Comparison of ENCODE assay signal across 9 mouse cellular contexts in the genomic region with DNA sequence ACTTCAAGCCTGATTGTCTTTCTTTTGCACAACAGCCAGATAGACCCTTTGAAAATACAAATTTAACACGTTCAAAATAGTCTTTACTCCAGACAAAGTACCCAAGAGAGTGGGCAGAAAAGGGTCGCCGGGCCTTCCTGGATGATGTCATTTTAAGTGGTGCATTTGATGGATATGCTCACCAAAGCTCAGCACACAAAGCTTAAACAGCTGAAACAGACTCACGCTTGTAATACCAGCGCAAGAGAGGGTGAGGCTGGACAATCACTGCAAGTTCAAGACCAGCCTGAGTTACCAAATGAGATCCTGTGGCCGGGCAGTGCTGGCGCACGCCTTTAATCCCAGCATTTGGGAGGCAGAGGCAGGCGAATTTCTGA. TPM values are rescaled to one million over a fixed set of nuclear protein-coding genes. Genes with fewer than 3 reads are reported as not detected.
A peak's percentile ranks its signal among the peaks of the same experiment; 100 is the strongest.
DNase-seq lines count a peak whose midpoint lies in the region; ATAC-seq and TF ChIP-seq lines count a peak whose summit lies in the region.
"Had no signal": no experiment of that assay in that cellular context is flagged by ENCODE, and none has a peak within 500 bp of the region (broad histone marks: within the 10 kb centered on the region; RNA-seq: fewer than 3 reads in every experiment).

No protein-coding gene starts in this region.

- H3K4me2 ChIP-seq in forebrain, postnatal 0 days (ENCODE audit: low read depth): peak overlapping the region; percentile 84
- H3K4me2 ChIP-seq in liver, embryonic 12.5 days: peak overlapping the region; percentile 99
- peak overlapping the region; percentile 95 for H3K4me2 ChIP-seq in stomach, embryonic 16.5 days (ENCODE audit: low read depth, low read length)

- H3K36me3 ChIP-seq in megakaryocyte, embryonic 14.5 days (replicated peaks; ENCODE audit: low read length): peaks cover 31% of the 10 kb centered on the region
- peaks cover 8% of the 10 kb centered on the region for H3K36me3 ChIP-seq in forebrain, postnatal 0 days (ENCODE audit: insufficient read depth)
- H3K36me3 ChIP-seq in liver, embryonic 12.5 days: peaks cover 26% of the 10 kb centered on the region
- no peaks in the 10 kb centered on the region for H3K36me3 ChIP-seq in stomach, embryonic 16.5 days (ENCODE audit: control insufficient read depth, insufficient read depth, low read length)

- TF ChIP-seq CTCF in forebrain, postnatal 0 days (IDR thresholded peaks at IDR 0.05; ENCODE audit: low read depth): no peak

- H3K27ac ChIP-seq in forebrain, postnatal 0 days (ENCODE audit: low read depth, low read length): peak overlapping the region; percentile 87
- no peak overlapping the region for H3K27ac ChIP-seq in liver, embryonic 12.5 days
- H3K27ac ChIP-seq in stomach, embryonic 16.5 days (ENCODE audit: low read length): peak overlapping the region; percentile 1; the same call in 1 of the 2 replicates

- H3K27me3 ChIP-seq in megakaryocyte, embryonic 14.5 days (replicated peaks): no peaks in the 10 kb centered on the region
- no peaks in the 10 kb centered on the region for H3K27me3 ChIP-seq in forebrain, postnatal 0 days (ENCODE audit: insufficient read depth, low read length)
- H3K27me3 ChIP-seq in liver, embryonic 12.5 days (replicated peaks): no peaks in the 10 kb centered on the region
- no peaks in the 10 kb centered on the region for H3K27me3 ChIP-seq in stomach, embryonic 16.5 days (ENCODE audit: control insufficient read depth, insufficient read depth, low read length)

- peaks cover 73% of the 10 kb centered on the region for H3K4me1 ChIP-seq in megakaryocyte, embryonic 14.5 days
- H3K4me1 ChIP-seq in forebrain, postnatal 0 days (ENCODE audit: insufficient read depth): peaks cover 18% of the 10 kb centered on the region
- peaks cover 46% of the 10 kb centered on the region for H3K4me1 ChIP-seq in liver, embryonic 12.5 days
- H3K4me1 ChIP-seq in stomach, embryonic 16.5 days (ENCODE audit: control insufficient read depth, insufficient read depth, low read length): peaks cover 13% of the 10 kb centered on the region

- 0 out of 2 replicates have a peak overlapping the region, but pooled peaks have one; percentile 19 for H3K9ac ChIP-seq in forebrain, postnatal 0 days
- H3K9ac ChIP-seq in liver, embryonic 12.5 days: no peak overlapping the region
- no peak overlapping the region for H3K9ac ChIP-seq in stomach, embryonic 16.5 days (ENCODE audit: low read length)

- ATAC-seq in megakaryocyte, adult 5-6 weeks (ENCODE audit: poor library complexity, severe bottlenecking): no peak
- peak; percentile 59; the same call in 1 of the 2 replicates for ATAC-seq in forebrain, postnatal 0 days
- no peak for ATAC-seq in liver, embryonic 12.5 days
- peak; percentile 6; the same call in 1 of the 2 replicates for ATAC-seq in stomach, embryonic 16.5 days (ENCODE audit: insufficient read depth, low FRiP score)

- no peaks in the 10 kb centered on the region for H3K9me3 ChIP-seq in megakaryocyte, embryonic 14.5 days
- H3K9me3 ChIP-seq in forebrain, postnatal 0 days (ENCODE audit: low read length): no peaks in the 10 kb centered on the region
- no peaks in the 10 kb centered on the region for H3K9me3 ChIP-seq in liver, embryonic 12.5 days (replicated peaks)
- no peaks in the 10 kb centered on the region for H3K9me3 ChIP-seq in stomach, embryonic 16.5 days (replicated peaks; ENCODE audit: control insufficient read depth, low read length)

- no peak for DNase-seq in forebrain, postnatal 0 days
- no peak for DNase-seq in adrenal gland, adult 2 months
- DNase-seq in adrenal gland, postnatal 14 days: no peak

- WGBS in forebrain, postnatal 0 days: 18% methylated on average over 9 of the region's 9 CpGs
- WGBS in liver, embryonic 12.5 days (ENCODE audit: insufficient replicate concordance): 39% methylated on average over 9 of the region's 9 CpGs
- WGBS in stomach, embryonic 16.5 days: 34% methylated on average over 9 of the region's 9 CpGs

- H3K4me3 ChIP-seq in megakaryocyte, embryonic 14.5 days (replicated peaks): peak overlapping the region; percentile 91
- H3K4me3 ChIP-seq in forebrain, postnatal 0 days (ENCODE audit: low read depth, low read length): peak overlapping the region; percentile 70
- H3K4me3 ChIP-seq in liver, embryonic 12.5 days: no peak overlapping the region
- H3K4me3 ChIP-seq in stomach, embryonic 16.5 days (replicated peaks; ENCODE audit: low read length): peak overlapping the region; percentile 77; the same call in 1 of the 2 replicates

RNA-seq across cellular contexts. Expression of a gene that starts 0.4 kb away (rescaled TPM):
- polyA plus RNA-seq in megakaryocyte, embryonic 14.5 days (2012; ENCODE audit: insufficient read depth, low replicate concordance): 38.3 and 52.6 TPM in 2 replicates
- total RNA-seq in megakaryocyte, adult 5-6 weeks (2015): 2.7 and 3.9 TPM in 2 replicates
- 5.5 and 7.8 TPM in 2 replicates for total RNA-seq in megakaryocyte, adult 5-6 weeks (2017)
- total RNA-seq in forebrain, postnatal 0 days (2014; rRNA removed): 52.8 and 62.5 TPM in 2 replicates
- 105 and 113 TPM in 2 replicates for polyA plus RNA-seq in forebrain, postnatal 0 days (2015; fragmentation: Nextera tagmentation; extraction: Ambion mirVana)
- polyA plus RNA-seq in liver, embryonic 12.5 days (2016; fragmentation: Nextera tagmentation; extraction: Ambion mirVana): 87.2 and 96.3 TPM in 2 replicates
- polyA plus RNA-seq in stomach, embryonic 16.5 days (2015; fragmentation: Nextera tagmentation; extraction: Ambion mirVana): 58.6 and 70.1 TPM in 2 replicates
- 10 to 100 TPM; 15.6 to 34.4 TPM for total RNA-seq in adrenal gland, adult 2 months (2021)
- polyA plus RNA-seq in adrenal gland, adult 2 months (2012; rRNA removed): 16.7 and 17.5 TPM in 2 replicates
- 18.7 and 23.0 TPM in 2 replicates for total RNA-seq in adrenal gland, postnatal 14 days (2021)

RNA-seq across cellular contexts. Expression of a gene that starts 10.1 kb away (rescaled TPM):
- polyA plus RNA-seq in megakaryocyte, embryonic 14.5 days (2012; ENCODE audit: insufficient read depth, low replicate concordance): not detected in 2 replicates
- not detected in 2 replicates for total RNA-seq in megakaryocyte, adult 5-6 weeks (2015)
- not detected in 2 replicates for total RNA-seq in megakaryocyte, adult 5-6 weeks (2017)
- total RNA-seq in forebrain, postnatal 0 days (2014; rRNA removed): 88.9 and 118 TPM in 2 replicates
- 178 and 273 TPM in 2 replicates for polyA plus RNA-seq in forebrain, postnatal 0 days (2015; fragmentation: Nextera tagmentation; extraction: Ambion mirVana)
- 1.8 and 2.5 TPM in 2 replicates for polyA plus RNA-seq in liver, embryonic 12.5 days (2016; fragmentation: Nextera tagmentation; extraction: Ambion mirVana)
- polyA plus RNA-seq in stomach, embryonic 16.5 days (2015; fragmentation: Nextera tagmentation; extraction: Ambion mirVana): 17.1 and 18.2 TPM in 2 replicates
- total RNA-seq in adrenal gland, adult 2 months (2021): 10 to 100 TPM; 10.1 to 19.5 TPM
- 33.6 and 50.1 TPM in 2 replicates for polyA plus RNA-seq in adrenal gland, adult 2 months (2012; rRNA removed)
- total RNA-seq in adrenal gland, postnatal 14 days (2021): 15.7 and 17.3 TPM in 2 replicates
- total RNA-seq: common myeloid progenitor, adult 5-6 weeks; neutrophil, adult 5-6 weeks had no signal

RNA-seq across cellular contexts. Expression of a gene that starts 34.3 kb away (rescaled TPM):
- 7.0 and 42.9 TPM in 2 replicates for polyA plus RNA-seq in megakaryocyte, embryonic 14.5 days (2012; ENCODE audit: insufficient read depth, low replicate concordance)
- 10.4 and 10.5 TPM in 2 replicates for total RNA-seq in megakaryocyte, adult 5-6 weeks (2015)
- total RNA-seq in megakaryocyte, adult 5-6 weeks (2017): 5.6 and 5.7 TPM in 2 replicates
- 162 and 181 TPM in 2 replicates for total RNA-seq in forebrain, postnatal 0 days (2014; rRNA removed)
- polyA plus RNA-seq in forebrain, postnatal 0 days (2015; fragmentation: Nextera tagmentation; extraction: Ambion mirVana): 132 and 140 TPM in 2 replicates
- 24.6 and 28.0 TPM in 2 replicates for polyA plus RNA-seq in liver, embryonic 12.5 days (2016; fragmentation: Nextera tagmentation; extraction: Ambion mirVana)
- 31.5 and 32.9 TPM in 2 replicates for polyA plus RNA-seq in stomach, embryonic 16.5 days (2015; fragmentation: Nextera tagmentation; extraction: Ambion mirVana)
- 10 to 100 TPM; 70.6 to 74.8 TPM for total RNA-seq in adrenal gland, adult 2 months (2021)
- 114 and 118 TPM in 2 replicates for polyA plus RNA-seq in adrenal gland, adult 2 months (2012; rRNA removed)
- 78.7 and 99.0 TPM in 2 replicates for total RNA-seq in adrenal gland, postnatal 14 days (2021)

RNA-seq across cellular contexts. Expression of a gene that starts 53.9 kb away (rescaled TPM):
- not detected in 2 replicates for polyA plus RNA-seq in megakaryocyte, embryonic 14.5 days (2012; ENCODE audit: insufficient read depth, low replicate concordance)
- not detected in 2 replicates for total RNA-seq in megakaryocyte, adult 5-6 weeks (2015)
- total RNA-seq in megakaryocyte, adult 5-6 weeks (2017): not detected in 2 replicates
- not detected in 2 replicates for total RNA-seq in forebrain, postnatal 0 days (2014; rRNA removed)
- polyA plus RNA-seq in forebrain, postnatal 0 days (2015; fragmentation: Nextera tagmentation; extraction: Ambion mirVana): not detected in 2 replicates
- polyA plus RNA-seq in liver, embryonic 12.5 days (2016; fragmentation: Nextera tagmentation; extraction: Ambion mirVana): not detected in 2 replicates
- polyA plus RNA-seq in stomach, embryonic 16.5 days (2015; fragmentation: Nextera tagmentation; extraction: Ambion mirVana): not detected in 2 replicates
- not detected for total RNA-seq in adrenal gland, adult 2 months (2021)
- polyA plus RNA-seq in adrenal gland, adult 2 months (2012; rRNA removed): not detected in 2 replicates
- not detected in 2 replicates for total RNA-seq in adrenal gland, postnatal 14 days (2021)
- total RNA-seq: common myeloid progenitor, adult 5-6 weeks; neutrophil, adult 5-6 weeks had no signal

RNA-seq across cellular contexts. Expression of a gene that starts 54.3 kb away (rescaled TPM):
- 36.5 and 110 TPM in 2 replicates for polyA plus RNA-seq in megakaryocyte, embryonic 14.5 days (2012; ENCODE audit: insufficient read depth, low replicate concordance)
- 47.0 and 58.7 TPM in 2 replicates for total RNA-seq in megakaryocyte, adult 5-6 weeks (2015)
- total RNA-seq in megakaryocyte, adult 5-6 weeks (2017): 82.3 and 89.4 TPM in 2 replicates
- 354 and 357 TPM in 2 replicates for total RNA-seq in forebrain, postnatal 0 days (2014; rRNA removed)
- polyA plus RNA-seq in forebrain, postnatal 0 days (2015; fragmentation: Nextera tagmentation; extraction: Ambion mirVana): 234 and 251 TPM in 2 replicates
- polyA plus RNA-seq in liver, embryonic 12.5 days (2016; fragmentation: Nextera tagmentation; extraction: Ambion mirVana): 131 and 132 TPM in 2 replicates
- polyA plus RNA-seq in stomach, embryonic 16.5 days (2015; fragmentation: Nextera tagmentation; extraction: Ambion mirVana): 190 and 200 TPM in 2 replicates
- 1,000 to 10,000 TPM; 1,000 to 1,044 TPM for total RNA-seq in adrenal gland, adult 2 months (2021)
- 391 and 396 TPM in 2 replicates for polyA plus RNA-seq in adrenal gland, adult 2 months (2012; rRNA removed)
- 2,377 and 2,604 TPM in 2 replicates for total RNA-seq in adrenal gland, postnatal 14 days (2021)

Comparison
In these comparisons a context has a peak if more than half of its experiments do, and no peak if none do; other contexts are left out.
1. ATAC-seq: peak in forebrain, postnatal 0 days (single experiment) and stomach, embryonic 16.5 days (single experiment); none in megakaryocyte, adult 5-6 weeks (single experiment) and liver, embryonic 12.5 days (single experiment).
2. Peak in every context shown above with its lines, with median percentiles within 50 percentile points of each other: H3K4me2 ChIP-seq.